Mouse (Mus musculus): ENCODE results near the gene Rnase12.

Rnase12 gene

DNA sequence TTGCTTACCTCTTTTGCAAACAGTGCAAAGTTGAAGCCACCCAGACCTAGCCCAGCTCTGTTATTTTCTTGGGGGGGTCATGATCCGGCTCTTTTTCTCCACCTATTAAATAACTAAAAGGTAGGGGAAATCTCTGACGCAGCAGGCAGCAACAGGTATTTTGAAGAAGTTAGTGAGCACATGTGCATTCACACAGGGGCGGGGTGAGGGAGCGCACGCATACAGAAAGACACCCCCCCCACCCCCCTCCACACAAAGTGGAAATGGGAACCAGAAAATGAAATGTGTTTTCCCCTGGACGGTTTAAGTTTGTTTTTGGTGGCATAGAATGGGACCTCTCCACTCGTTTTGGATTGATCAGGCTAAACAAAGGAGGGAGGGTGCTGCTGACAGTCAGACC lies 26.3 kb upstream of the Rnase12 start:
- no peak for DNase-seq

DNA sequence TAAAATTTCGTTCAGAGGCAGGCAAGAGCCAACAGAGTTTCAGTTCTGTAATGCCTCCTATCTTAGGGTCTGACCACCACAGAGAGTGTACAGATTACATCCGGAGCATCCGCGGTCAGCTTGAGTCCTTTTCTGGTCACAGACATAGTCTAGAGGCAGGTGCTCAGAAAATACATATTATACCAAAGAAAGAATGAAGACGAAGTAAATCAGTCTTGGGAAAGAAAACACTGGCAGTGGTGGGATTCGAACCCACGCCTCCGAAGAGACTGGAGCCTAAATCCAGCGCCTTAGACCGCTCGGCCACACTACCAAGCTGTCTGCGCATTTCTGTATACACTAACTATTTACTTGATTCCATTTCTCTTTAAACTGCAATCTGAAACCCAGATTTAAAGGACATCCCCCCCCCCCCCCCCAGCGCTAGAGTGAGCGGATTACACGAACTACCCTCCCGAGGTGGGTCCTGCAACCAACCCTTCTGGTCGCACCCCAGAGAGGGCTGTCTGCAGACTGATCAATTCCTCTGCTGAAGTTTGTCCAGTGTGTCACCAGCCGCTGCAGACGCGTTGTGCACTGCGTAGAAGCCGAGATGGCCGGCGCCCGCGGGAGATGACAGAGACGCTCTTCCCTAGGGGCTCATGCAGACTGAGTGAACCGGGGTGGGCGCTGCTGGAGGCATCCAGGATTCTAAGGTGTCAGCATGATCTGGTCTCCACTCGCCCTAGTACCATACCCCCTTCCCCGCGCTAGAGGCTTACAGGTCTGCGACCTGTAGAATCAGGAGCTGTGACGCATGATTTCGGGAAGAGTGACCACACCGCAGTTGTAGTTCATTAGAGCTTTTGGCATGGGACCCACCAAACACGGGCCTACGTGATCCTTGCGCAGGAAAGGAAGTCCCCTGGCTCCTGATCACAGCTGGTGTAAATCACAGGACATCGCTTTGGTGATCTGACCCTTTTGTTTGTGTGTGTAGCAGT lies 25.4 kb upstream of the Rnase12 start:
- peak; percentile 42 for DNase-seq

DNA sequence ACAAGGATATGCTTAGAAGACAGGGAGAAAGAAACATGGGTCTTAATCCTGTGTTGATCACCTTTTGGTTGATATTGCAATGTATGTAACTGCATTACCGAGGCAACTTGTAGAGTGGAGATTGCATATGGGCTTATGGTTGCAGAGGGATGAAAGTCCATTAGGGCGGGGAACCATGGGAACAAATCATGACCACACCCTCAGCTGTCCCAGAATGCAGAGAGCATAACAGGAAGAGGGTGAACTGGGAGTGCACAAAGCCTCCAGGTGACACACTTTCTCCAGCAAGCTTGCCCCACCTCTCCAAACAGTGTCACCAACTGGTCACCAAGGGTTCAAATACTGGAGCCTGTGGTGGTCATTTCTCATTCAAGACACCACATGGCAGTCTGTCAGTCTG lies 23.6 kb upstream of the Rnase12 start:
- no peak for DNase-seq

DNA sequence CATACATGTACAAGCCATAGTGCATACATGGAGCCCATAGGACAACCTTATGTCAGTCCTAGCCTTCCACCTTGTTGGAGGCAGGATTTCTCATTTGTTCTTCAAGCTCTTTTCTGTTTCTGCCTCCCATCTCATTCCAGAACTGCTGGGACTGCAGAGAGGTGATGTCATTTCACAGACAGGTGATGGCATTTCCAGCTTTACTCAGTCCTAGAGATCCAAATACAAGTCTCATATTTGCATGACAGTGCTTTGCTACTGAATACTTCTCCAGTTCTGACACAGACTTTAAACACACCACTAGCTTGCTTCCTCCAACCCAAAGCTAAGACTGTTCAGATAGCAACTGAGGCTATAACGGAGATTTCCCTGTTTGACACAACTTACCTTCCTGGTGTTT lies 21.7 kb upstream of the Rnase12 start:
- no peak for DNase-seq

DNA sequence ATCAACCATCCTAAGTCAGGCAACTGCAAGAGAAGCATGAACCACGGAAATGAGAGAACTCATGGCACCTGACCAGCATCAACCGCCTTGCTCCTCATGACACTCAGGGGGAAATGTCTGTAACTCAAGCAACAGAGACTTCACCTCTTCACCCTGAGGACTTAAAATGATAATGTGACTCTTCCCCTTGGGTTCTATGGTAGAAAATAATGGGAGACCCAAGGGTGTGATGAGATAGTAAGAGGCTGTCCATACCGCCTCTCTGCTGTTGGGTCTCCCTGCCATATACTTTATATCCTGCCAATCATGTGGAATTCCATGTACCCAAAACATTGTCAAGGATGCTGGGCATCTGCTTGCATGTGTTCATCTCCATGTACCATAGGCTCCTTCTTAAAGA lies 16.9 kb upstream of the Rnase12 start, which contains the start of gene Olfr750:
TSS of gene Olfr750 (minus strand) at position 101 of the 400 bp plus-strand sequence.
- no peak for DNase-seq

DNA sequence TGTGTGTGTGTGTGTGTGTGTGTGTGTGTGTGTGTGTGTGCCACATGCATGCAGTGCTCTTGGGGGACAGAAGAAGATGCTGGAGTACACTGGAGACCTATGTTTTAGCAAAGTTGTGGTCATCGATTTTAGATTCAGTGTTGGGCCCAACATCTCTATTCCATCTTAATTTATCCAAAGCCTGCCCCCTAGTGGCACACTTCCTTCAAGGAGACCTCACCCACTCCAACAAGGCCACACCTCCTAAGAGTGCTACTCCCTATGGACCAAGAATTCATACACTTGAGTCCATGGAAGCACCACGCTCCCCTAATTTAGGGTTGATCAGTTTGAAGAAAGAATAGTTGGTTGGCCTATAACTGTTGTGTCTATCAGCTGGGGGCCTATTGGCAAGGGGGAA lies 12.2 kb upstream of the Rnase12 start:
- DNase-seq = no peak

DNA sequence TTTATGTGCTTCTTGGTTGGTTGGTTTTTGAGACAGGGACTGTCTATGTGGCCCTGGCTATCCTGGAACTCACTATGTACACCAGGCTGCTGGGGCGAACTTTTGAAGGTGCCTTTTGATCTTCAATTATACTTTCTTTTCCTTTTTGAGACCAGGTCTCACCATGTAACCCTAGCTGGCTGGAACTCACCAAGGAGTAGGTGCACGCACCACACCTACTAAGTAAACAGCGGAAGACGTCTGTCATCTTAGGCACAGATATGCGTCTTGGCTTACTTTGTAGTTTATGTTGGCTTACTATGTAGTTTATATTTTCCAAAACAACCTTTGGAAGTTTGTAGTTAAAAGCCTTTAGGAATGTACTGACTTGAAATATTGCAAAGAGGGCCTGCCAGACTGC lies 11.5 kb upstream of the Rnase12 start:
- DNase-seq = no peak

DNA sequence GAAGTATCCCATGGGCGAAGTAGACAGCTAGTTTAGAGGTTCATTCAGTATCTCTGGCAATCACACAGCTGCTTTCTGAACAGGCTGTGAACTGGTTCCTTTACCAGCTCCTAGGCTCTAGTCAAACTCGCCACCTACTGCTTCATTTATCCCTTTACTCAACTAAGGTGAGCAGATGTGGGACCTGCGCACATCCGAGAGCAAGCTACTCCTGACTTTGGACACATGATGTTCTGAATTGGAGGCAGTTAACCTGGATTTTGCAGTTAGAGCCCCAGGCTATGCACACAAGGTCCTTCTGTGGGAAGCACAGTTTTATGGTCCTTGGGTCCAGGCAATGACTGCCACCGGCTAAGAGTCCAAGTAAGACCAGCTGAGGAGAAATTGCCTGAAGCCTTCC lies 3.3 kb upstream of the Rnase12 start:
- no peak for DNase-seq

DNA sequence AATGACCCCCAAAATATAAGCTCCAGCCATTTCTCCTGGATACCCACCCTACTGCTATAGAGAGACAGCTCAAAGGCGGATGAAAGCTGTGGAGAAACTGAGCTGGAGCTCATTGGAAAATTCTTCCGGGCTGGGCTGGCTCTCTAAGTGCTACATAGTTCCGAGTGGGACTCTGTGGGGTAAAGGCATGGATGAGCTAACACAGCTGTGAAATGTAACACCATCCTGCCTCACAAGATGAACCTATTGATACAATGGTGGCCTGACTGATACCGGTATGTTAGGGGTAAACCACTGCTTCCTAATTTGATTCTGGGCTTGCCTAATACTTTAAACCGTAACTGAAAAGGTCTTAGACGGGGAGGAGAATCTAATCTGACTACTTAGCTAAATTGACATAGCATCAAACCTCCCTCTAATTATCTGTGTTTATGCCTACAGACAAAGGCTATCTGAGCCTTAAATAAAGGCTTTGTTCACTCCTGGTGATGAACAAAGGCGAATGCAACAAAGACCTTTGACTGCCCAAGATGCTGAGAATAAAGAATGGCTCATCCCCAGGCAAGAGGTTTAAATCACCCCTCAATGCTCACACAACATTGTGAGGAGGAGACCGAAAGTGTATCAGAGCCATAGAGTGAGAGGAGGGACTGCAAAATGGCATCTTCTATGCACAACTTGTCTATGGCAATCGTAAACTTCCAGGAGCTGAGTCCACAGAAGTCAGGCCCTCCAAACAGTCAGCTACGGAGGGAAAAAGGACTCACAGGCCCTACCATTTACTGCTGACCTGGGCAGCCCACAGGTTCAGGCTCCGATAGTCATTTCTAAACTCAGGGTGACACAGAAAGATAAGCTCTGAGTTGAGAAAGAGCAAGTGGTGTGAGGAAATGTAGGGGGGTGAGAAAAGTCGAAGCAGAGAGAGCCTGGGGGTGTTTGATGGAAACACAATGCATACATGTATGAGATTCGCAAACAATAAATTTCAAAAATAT lies 2.9 kb downstream of the Rnase12 start:
- no peak for DNase-seq

DNA sequence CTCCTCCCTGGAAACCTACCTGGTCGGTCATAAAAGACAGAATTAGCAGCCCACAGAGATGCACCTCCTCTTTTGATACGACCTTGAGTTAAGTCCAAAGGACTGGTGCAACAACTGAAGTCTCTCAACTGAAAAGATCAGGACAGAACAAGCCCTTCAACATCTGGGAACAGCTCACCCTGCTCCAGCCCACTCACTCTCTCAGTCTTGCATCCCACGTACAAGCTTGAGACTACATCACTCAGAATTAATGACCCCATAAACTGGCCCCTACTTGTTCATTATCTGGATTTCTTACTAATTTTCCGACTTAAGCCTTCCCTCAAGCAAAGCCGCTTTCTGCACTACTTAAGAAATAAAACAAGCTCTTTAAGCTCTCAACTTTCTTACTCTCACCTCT lies 4.3 kb downstream of the Rnase12 start:
- DNase-seq = no peak

DNA sequence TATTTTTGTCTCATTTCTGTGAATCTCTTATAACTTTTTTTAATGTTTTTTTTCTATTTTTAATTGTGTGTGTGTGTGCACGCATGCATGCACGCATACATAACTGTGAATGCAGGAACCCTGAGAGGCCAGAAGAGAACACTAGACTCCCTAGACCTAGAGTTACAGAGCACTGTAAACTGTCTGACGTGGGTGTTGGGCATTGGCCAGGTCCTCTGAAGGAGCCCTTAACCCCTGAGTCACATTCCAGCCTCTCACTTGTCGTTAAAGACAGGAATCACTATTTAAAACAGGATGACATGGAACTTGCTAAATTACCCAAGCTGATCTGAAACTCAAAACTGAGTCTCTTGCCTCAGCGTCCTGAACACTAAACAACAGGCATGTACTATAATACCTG lies 5.5 kb downstream of the Rnase12 start:
- DNase-seq = no peak

DNA sequence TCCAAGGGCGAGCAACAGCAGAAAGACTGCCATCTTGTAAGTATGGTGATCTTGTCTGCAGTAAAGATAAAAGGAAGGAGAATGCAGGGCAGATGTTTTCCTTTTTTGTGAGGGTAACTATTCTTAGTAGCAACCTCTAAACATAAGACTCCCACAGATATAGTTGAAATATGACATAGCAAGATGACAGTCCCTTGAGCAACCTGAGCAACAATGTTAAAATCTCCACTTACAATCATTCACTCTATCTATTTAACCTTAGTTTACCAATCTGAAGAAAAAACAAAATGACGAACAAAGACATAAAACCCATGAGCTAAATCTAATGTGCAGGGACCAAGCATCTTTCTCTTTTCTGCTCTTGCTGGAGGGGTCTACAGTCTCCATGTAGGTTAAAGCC lies 7.4 kb downstream of the Rnase12 start, which contains the start of gene Rnase11:
TSS of gene Rnase11 (minus strand) at position 101 of the 400 bp plus-strand sequence.
- no peak for DNase-seq

DNA sequence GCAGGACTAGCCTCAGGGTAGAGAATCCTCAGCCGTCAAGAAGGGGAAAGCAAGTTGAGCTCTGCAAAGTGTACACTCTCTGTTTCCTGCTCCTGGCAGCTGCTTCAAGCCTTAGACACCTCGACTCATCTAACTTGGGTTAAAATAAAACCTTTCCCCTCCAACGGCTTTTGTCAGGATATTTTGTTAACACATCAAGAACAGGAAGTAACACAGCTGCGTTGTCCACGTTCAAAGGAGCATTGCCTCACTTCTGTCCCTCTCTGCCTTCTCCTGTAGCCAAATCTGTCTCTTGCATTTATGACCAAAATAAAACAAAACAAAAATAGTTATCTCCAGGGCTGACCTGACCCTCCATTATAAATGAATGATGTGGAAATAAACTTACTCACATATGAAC lies 9.6 kb downstream of the Rnase12 start:
- no peak for DNase-seq

DNA sequence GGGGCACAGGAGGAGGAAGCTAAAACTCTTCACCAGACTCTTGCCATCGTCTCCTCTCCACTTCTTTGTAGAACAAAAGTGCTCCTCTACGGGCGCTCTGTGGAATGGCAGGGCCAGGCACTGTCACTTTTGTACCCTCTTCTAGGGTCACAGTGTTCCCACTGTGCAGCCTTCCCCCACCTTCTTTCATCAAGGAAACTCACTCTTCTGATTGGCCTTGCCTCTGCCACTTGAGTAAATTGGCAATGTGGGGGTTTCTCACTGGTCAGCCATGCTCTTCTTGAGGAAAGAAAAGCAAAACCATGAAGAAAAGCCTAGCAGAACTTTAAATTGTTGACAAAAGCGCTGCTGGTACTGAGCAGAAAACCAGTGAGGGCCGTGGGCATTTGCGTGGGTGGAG lies 15.7 kb downstream of the Rnase12 start, which contains the start of gene Rnase9:
TSS of gene Rnase9 (minus strand) at position 101 of the 400 bp plus-strand sequence.
- no peak for DNase-seq

DNA sequence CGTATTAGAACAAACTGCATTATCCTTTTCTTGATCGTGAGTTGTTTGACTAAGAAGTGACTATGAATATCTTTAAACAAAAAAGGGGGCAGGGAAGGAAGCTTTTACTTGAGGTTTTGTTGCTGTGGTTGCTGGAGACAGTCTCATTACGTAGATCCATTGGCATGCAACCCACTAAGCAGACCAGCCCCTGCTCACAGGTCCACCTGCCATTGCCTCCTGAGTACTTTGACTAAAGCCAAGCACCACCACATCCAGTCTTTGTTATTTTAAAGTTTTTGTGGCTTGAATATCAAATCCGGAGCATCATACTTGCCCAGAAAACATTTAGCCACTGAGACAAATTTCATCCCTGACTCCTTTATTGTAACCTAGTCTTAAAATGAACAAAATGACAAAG lies 21.2 kb downstream of the Rnase12 start:
- DNase-seq = no peak

DNA sequence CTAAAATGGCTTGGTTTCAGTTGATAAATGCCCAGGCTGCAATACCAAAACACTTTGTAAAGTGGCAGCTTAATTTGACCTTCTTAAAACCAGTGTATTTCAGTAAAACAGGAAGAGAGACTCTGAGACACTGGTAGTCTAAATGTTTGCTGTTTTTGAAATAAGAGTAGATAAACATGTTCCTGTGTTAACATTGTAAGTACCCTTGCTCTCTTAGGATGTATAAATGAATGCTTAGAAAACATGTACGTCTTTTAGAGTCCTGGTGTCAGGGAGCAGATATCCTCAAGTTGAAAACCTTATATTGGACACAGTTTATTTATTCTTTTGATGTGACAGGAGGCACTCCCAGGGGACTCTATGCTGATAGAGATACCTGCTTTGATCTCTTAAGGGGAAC lies 22.3 kb downstream of the Rnase12 start:
- DNase-seq = no peak

DNA sequence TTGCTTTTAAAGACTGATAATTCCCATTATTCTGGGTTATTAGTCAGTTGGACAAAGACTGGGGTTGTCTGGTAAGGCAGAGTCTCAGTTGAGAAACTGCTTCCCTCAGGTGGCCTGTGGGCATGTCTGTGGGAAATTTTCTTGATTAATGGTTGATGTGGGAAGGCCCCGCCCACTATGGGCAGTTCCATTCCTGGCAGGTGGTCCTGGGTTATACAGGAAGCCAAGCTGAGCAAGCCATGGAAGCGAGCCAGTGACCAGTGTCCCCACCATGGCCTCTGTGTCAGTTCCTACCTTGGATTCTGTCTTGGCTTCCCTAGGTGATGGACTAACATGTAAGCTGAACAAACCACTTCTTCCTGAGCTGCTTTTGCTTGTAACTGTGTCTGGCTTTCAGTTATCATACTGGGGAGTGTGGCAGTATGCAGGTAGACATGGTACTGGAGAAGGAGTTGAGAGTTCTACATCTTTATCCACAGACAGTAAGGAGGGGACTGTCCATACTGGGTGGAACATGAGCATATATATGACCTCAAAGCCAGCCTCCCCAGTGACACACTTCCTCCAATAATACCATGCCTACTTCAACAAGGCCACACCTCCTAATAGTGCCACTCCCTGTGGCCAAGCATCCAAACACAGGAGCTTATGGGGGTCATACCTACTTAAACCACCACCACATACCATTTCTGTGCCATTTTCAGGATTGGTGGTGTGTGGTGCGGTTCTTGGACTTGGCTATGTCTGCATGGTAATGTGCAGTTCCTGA lies 29.9 kb downstream of the Rnase12 start:
- DNase-seq = no peak

DNA sequence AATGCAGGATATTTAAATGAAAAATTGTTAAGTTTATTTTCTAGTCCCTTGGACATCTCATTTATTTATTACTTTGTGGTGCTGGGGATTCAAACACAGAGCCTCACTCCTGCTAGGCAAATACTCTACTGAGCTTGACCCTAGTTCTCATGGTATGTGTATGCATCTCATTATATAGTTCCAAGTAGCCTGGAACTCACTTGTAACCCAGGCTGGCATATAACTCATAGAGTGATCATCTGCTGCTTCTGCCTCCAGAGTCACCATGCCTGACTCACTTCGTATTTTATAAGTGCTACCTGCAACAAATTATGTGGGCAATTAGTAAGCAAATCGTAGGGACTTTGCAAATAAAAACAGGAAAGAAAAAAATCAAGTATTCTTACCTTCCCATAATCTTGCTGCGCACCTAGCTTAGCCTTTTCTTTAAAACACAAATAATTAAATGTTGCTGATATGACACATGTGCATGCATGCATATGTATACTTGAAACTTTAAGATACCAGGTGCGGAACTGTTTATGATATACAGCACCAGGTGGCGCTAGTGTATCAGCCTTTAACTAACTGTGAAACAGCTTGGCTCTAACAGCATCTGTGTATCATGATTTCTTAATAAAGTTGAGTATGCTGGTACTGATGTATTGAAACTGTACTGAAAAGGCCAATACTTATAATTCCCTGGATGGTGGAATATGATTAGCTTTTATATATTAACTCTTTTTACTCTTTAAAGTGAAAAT lies 30.9 kb downstream of the Rnase12 start:
- peak; percentile 44 for DNase-seq

DNA sequence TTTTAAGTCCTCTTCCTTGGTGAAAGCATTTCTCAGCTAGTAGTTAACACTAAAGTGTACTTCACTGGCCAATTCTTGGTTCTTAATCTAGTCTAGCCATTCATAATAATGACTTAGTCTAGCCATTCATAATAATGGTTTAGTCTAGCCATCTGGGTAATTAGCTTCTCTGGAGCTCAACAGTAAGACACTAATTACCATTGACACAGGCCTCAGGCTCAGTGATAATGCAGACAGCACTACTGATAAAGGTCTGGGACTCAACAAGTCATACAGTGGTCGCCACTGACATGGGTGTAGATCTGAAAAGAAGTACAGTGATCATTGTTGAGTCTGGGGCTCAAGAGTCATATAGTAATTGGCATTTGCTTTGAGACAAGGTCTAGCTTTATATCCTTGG lies 32.6 kb downstream of the Rnase12 start:
- no peak for DNase-seq

DNA sequence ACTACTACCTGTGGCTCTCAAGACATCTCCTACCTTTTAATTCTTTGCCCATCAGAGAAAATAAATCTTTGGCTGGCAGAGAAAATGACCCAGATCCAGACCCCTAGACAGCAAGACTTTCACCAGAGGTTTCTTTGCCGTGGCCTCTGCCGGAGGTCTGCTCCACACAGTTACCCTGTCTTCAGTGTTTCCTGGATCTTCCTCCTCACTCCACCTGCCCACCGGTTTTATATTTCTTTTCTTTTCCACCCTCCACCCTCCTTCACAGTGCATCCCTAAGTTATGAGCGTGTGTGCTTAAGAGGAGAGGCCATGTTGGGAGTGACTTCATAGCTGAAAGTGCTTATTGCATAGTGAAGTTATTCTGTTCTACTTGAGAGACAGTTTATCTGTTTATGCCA lies 34.0 kb downstream of the Rnase12 start:
- no peak for DNase-seq

DNA sequence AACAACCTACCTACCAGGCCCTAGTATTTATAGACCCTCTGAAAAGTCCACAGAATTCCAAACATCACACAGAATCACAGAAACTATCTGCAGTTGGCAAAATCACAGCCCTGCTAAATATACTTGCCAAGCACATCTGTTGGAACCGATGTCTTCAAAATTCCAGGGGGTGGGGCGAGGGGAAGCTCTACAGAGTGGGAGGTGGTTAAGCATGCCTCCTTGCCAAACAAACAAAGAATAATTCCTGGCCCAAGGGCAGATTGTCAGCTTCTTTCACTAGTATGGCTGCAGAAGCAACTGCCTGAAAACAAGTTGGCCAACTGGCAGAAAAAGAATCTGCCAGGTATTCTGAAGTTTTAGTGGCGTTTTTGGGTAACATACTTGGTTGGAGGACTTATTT lies 40.2 kb downstream of the Rnase12 start:
- DNase-seq = peak; percentile 13

DNA sequence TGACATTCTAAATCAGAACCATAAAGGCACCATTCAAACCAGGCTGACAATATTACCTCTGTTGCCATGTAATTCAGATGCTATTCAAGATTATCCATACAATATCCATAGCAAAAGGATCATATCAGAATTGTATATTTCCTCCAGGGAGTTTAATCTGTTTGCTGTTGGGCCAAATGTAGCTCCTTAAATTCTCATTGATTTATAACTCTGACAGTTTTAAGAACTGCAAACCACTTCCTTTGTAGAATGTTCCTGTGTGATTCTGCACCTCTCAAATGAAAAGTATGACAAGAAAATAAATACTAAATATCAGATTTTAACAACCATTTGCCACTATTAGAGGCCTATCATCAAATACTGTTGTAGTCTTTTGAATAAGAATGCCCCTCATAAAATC lies 41.7 kb downstream of the Rnase12 start:
- DNase-seq = no peak
